Mouse (Mus musculus): ENCODE results near the gene Zfp3.

DNA sequence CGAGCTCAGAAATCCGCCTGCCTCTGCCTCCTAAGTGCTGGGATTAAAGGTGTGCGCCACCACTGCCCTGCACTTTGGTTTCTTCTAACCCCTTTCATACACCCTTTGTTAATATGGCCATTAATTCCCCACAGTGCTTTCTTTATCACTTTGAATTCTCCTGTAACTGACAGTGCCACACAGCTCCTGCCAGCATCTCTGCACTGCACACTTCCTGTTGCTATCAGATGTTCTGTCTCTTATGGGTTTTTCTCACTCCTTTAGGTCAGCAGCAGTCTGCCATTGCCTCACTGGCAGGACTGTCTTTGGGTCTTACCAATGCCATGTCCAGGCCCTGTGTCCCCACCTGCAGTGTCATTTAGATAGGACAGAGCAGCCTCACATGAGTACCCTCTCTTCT is 6.8 kb downstream of the Zfp3 start:
- no peak for TF ChIP-seq CTCF (IDR thresholded peaks at IDR 0.05; ENCODE audit: control insufficient read depth, insufficient read depth, insufficient read length)
- no peak for TF ChIP-seq MAX (IDR thresholded peaks at IDR 0.05)
- TF ChIP-seq USF1 (IDR thresholded peaks at IDR 0.05; ENCODE audit: low read depth), result no peak
- no peak for TF ChIP-seq CEBPB (IDR thresholded peaks at IDR 0.05; ENCODE audit: low read depth)

All from C2C12 (cell line).